Mouse (Mus musculus) ovary, adult 18-20 months (tissue): ENCODE results near the gene Med10.

Experiments
- DNase-seq: peaks from one replicate; pipeline ENCODE4 v3.0.0; 2022; ENCODE audit warnings: low spot score, mixed read lengths

Gene Med10

DNA sequence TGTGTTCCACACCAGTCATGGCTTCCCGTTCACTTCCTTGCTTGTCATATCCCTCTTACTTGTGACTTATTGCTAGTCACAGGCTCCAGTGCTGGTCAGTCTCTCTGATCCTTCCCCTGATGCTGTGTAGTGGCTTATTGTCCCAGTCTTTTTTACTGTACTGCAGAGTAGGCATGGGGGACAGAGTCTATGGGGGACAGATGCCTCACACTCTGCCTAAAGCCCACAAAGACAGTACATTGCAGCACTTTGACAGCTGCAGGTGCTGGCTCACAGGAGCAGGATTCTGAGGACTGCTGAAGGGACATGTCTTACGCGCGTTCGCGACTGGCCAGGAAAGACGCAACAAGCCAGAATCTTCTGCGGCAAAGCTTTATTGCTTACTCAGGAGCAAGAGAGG is 28.4 kb downstream of the Med10 start:
- DNase-seq, result no peak

DNA sequence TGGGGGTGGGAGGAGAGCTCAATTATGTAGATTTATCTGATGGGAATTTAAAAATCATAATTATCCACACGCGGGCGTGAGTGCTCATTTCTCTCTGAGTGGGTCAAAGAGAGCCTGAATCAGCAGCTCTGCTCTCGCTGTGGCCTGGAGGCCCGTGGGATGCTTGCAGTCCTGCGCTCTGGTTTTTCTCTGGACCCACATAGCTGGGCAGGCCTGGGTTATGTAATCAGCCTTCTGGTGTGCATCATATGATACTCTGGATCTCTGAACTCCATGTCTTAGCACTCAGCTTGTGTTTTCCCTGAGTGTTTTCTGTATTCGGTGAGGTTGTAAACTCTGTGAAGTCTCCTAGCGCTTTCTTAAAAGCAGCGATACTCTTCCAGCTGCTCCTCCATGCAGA is 30.4 kb downstream of the Med10 start:
- DNase-seq, result no peak

- no peak for DNase-seq
Measured at GRCm38 (mm10) chr13:69833416-69833815, 31.2 kb downstream of the Med10 start.

GRCm38 (mm10) chr13:69845592-69845991 is 43.4 kb downstream of the Med10 start:
- DNase-seq, result no peak

DNA sequence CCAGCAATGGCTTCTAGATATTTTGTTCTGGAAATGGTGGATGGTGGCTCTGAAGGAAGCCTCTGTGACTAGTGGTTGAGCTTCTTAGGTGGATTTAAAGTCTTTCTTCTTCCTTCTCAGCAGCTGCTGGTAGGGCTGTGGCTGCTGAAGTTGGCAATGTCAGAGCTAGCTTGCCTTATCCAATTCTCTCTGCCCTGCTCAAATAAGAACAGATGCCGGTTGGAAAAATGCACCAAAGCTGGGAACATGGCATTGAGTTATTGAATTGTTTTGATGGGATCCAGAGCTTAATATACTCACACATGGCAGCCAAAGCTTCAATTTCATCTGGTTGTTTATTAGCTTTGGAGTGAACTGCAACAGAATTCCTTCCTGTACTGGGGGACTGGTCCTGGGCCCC is 47.4 kb downstream of the Med10 start:
- DNase-seq, result no peak

- DNase-seq, result no peak
Measured at GRCm38 (mm10) chr13:69852313-69852712, 50.1 kb downstream of the Med10 start.

DNA sequence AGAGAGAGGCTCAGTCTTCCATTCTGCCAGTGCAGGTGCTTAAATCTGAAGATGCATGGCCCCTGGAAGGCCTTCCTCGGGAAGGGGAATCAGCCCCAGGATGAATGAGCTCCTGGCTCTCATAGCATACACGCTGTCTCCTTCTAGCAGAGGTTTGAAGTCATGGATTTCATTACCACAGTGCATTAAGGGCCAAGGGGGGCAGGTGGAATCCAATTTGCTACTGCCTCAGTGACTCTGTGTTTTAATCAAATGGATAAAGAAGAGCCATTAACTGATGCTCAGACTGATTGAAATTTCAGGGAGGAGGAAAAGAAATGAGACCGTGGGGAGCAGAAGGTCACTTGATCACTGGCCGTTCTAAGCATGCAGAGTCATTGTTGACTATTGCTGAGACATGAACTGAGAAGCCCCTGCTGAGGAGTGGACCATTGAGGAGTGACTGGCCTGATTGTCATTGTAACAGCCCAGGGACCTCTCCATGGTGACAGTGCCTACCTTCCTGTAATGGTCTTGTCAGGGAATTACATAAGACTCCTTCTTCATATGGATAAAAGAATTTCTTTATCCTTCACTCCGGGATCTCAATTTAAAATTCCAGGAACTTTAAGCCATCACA is 51.3 kb downstream of the Med10 start:
- no peak for DNase-seq

GRCm38 (mm10) chr13:69855941-69856340 is 53.7 kb downstream of the Med10 start:
- no peak for DNase-seq

DNA sequence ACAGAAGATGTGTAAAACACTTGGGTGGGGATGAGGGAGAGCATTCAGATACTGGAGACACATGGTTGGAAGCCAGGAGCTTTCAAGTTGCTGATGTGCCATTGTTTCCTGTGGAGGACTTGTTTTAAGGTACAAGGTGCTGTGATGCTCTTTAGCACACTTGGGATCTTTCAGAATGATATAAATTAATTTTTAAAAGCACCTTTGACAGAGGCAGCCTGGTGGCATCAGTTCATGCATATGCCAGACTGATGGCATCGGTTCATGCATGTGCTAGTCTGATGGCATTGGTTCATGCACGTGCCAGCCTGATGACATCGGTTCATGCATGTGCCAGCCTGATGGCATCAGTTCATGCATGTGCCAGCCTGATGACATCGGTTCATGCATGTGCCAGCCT is 60.1 kb downstream of the Med10 start:
- no peak for DNase-seq

DNA sequence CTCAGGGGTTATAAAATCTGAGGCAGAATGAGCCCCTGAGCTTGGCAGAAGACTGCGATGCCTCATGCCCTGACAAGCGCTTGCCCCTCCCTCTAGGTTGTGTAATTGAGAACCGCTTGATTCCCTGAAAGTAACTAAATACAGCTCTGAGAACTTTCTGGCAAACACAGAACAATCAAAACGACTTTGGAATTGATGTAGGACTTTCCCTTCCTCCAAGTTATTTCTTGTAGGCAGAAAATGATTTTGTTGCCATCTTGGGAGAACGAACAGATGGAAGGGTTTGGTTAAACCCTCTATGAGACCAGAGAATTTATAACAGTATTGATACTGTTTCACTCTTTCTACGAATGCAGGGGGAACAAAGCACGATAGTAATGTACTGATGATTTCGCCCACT is 62.7 kb downstream of the Med10 start:
- no peak for DNase-seq
